Mouse (Mus musculus): ENCODE data around the gene Eaf2. TPM values are rescaled to one million over a fixed set of nuclear protein-coding genes. Genes with fewer than 3 reads are reported as not detected.

Gene Eaf2
- polyA plus RNA-seq, 1 experiment = 3.1 TPM

DNA sequence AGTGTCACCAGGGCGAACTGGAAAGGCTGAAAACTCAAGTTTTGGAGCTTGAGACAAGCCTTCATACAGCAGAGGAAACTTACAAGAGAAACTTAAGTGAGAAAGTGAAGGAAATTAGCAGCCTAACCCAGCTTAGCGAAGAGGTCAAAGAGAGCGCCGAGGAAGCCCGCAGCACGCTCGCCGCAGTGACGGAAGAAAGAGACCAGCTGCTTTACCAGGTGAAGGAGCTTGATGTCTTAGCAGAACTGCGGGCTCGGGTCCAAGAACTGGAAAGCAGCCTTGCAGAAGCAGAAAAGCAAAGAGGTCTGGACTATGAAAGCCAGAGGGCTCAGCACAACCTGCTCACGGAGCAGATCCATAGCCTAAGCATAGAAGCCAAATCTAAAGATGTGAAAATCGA, 37.5 kb upstream of the Eaf2 start:
- Histone ChIP-seq H3K4me1 (ENCODE audit: control insufficient read depth, insufficient read depth, low read length) (no peaks in the 10 kb centered on the region), H3K27ac (ENCODE audit: insufficient read depth, low read length) (no peak overlapping the region), H3K27me3 (ENCODE audit: control insufficient read depth, insufficient read depth, low read length) (no peaks in the 10 kb centered on the region), H3K4me3 (replicated peaks; ENCODE audit: insufficient read depth, low read depth, low read length) (no peak overlapping the region)
- no peak for DNase-seq
- no peak for TF ChIP-seq POLR2A (IDR thresholded peaks at IDR 0.05; ENCODE audit: borderline replicate concordance, insufficient read depth, low read length)
- no peak for TF ChIP-seq CTCF (IDR thresholded peaks at IDR 0.05; ENCODE audit: borderline replicate concordance, insufficient read depth, low read depth, low read length)
- 91% methylated on average over 13 of the region's 13 CpGs for WGBS

DNA sequence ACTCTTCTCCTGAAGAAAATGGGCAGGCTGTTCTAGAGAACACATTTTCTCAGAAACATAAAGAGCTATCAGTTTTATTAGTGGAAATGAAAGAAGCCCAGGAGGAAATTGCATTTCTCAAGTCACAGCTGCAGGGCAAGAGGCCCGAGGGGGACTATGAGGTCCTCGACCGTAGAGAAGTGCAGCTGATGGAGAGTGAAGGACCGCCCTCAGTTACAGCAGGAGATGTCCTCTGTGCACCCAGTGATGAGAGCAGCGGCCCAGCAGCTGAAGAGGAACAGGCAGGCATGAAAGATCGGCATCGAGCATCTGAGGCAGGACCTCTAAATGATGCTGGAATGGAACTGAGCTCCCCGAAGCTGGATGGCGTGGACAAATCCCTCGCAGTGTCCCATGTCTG, 37.1 kb upstream of the Eaf2 start:
- H3K27me3 ChIP-seq (ENCODE audit: control insufficient read depth, insufficient read depth, low read length) = no peaks in the 10 kb centered on the region
- no peak overlapping the region for H3K4me3 ChIP-seq (replicated peaks; ENCODE audit: insufficient read depth, low read depth, low read length)
- no peak for TF ChIP-seq POLR2A (IDR thresholded peaks at IDR 0.05; ENCODE audit: borderline replicate concordance, insufficient read depth, low read length)
- TF ChIP-seq CTCF (IDR thresholded peaks at IDR 0.05; ENCODE audit: borderline replicate concordance, insufficient read depth, low read depth, low read length) = no peak
- no peak overlapping the region for H3K27ac ChIP-seq (ENCODE audit: insufficient read depth, low read length)
- H3K4me1 ChIP-seq (ENCODE audit: control insufficient read depth, insufficient read depth, low read length) = no peaks in the 10 kb centered on the region
- 88% methylated on average over 10 of the region's 10 CpGs for whole genome bisulfite sequencing
- no peak for DNase-seq

DNA sequence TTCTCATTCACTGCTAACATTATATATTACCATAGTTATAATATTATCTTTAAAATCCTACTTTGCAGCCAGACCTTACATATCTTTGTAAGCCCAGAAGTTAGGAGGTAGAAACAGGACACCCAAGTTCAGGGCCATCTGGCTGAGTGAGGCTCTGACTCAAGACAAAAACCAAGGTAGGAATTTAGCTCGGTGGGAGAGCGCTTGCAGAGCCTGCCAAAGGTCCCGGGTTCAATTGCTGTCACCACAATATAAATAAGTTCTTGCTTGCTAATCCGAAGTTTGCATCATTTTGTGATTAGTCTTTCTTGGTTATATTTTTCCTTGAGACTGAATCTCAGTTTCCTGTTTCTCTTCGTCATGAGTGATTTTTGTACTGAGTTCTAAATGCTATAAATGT, 28.4 kb upstream of the Eaf2 start:
- Histone ChIP-seq H3K4me1 (ENCODE audit: control insufficient read depth, insufficient read depth, low read length) (no peaks in the 10 kb centered on the region), H3K27me3 (ENCODE audit: control insufficient read depth, insufficient read depth, low read length) (no peaks in the 10 kb centered on the region), H3K27ac (ENCODE audit: insufficient read depth, low read length) (no peak overlapping the region), H3K4me3 (replicated peaks; ENCODE audit: insufficient read depth, low read depth, low read length) (no peak overlapping the region)
- WGBS = 89% methylated on average over 5 of the region's 5 CpGs
- no peak for DNase-seq
- TF ChIP-seq POLR2A (IDR thresholded peaks at IDR 0.05; ENCODE audit: borderline replicate concordance, insufficient read depth, low read length) (no peak), CTCF (IDR thresholded peaks at IDR 0.05; ENCODE audit: borderline replicate concordance, insufficient read depth, low read depth, low read length) (no peak)

DNA sequence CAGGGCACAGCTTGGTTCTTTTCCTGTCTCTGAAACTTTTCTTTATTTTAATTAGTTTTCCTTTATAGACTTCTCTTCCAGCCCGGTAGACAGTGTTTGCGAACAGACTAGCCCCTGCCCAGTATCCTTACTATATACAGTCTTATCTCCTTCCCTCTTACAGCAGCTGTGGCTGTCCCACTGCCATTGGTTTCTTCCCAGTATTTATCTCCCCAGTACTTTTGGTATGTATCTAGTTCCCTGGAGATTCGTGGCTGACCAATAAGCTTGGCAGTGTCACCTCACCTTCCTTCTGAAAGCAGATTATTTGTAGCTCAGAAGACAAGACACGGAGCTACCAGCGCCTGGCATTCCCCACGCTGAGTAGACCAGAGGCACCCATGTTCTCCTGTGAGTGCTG, 21.9 kb upstream of the Eaf2 start:
- H3K27ac ChIP-seq (ENCODE audit: insufficient read depth, low read length) = no peak overlapping the region
- TF ChIP-seq POLR2A (IDR thresholded peaks at IDR 0.05; ENCODE audit: borderline replicate concordance, insufficient read depth, low read length) = no peak
- no peak for TF ChIP-seq CTCF (IDR thresholded peaks at IDR 0.05; ENCODE audit: borderline replicate concordance, insufficient read depth, low read depth, low read length)
- DNase-seq = no peak
- H3K27me3 ChIP-seq (ENCODE audit: control insufficient read depth, insufficient read depth, low read length) = no peaks in the 10 kb centered on the region
- 97% methylated on average over 6 of the region's 6 CpGs for WGBS
- no peaks in the 10 kb centered on the region for H3K4me1 ChIP-seq (ENCODE audit: control insufficient read depth, insufficient read depth, low read length)
- no peak overlapping the region for H3K4me3 ChIP-seq (replicated peaks; ENCODE audit: insufficient read depth, low read depth, low read length)

DNA sequence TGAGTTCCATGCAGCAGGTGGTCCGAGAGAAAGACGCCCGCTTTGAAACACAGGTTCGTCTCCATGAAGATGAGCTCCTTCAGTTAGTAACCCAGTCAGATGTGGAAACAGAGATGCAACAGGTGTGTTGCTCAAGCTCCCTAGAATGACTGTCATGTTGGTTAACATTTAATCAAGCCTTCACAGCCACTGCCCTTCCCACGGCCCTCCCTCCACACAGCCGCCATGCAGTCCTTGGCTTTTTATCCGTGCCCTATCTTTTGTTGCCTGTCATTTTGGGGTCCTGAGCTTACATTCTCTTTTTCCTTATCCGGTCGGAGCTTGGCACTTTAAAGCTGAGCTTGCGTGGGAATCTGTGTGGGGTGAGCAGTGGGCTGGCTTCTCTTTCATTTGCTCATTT, 18.5 kb upstream of the Eaf2 start:
- DNase-seq = no peak
- Histone ChIP-seq H3K27me3 (ENCODE audit: control insufficient read depth, insufficient read depth, low read length) (no peaks in the 10 kb centered on the region), H3K4me1 (ENCODE audit: control insufficient read depth, insufficient read depth, low read length) (no peaks in the 10 kb centered on the region), H3K4me3 (replicated peaks; ENCODE audit: insufficient read depth, low read depth, low read length) (no peak overlapping the region), H3K27ac (ENCODE audit: insufficient read depth, low read length) (no peak overlapping the region)
- 91% methylated on average over 10 of the region's 10 CpGs for WGBS
- no peak for TF ChIP-seq CTCF (IDR thresholded peaks at IDR 0.05; ENCODE audit: borderline replicate concordance, insufficient read depth, low read depth, low read length)
- no peak for TF ChIP-seq POLR2A (IDR thresholded peaks at IDR 0.05; ENCODE audit: borderline replicate concordance, insufficient read depth, low read length)

DNA sequence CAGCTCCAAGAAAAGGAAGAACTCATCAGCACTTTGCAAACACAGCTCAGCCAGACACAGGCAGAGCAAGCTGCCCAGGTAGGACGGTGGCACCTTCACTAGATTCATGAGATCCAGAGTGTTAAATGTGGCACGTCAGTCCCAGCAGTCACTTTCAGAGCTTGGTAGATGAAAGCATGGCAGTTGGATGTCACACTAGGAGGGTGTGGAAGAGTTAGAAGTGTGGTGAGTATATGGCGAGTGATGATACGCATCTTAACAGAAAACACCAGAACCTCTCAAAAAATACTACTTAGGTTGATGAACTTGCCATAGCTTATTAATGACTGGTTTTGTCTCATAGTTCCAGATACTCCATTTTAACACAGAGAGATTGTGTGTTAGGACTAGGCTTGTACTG, 16.6 kb upstream of the Eaf2 start:
- H3K27ac ChIP-seq (ENCODE audit: insufficient read depth, low read length) = no peak overlapping the region
- WGBS = 96% methylated on average over 4 of the region's 4 CpGs
- DNase-seq = no peak
- TF ChIP-seq CTCF (IDR thresholded peaks at IDR 0.05; ENCODE audit: borderline replicate concordance, insufficient read depth, low read depth, low read length) (no peak), POLR2A (IDR thresholded peaks at IDR 0.05; ENCODE audit: borderline replicate concordance, insufficient read depth, low read length) (no peak)
- H3K4me3 ChIP-seq (replicated peaks; ENCODE audit: insufficient read depth, low read depth, low read length) = no peak overlapping the region
- H3K27me3 ChIP-seq (ENCODE audit: control insufficient read depth, insufficient read depth, low read length) = no peaks in the 10 kb centered on the region
- peaks cover 2% of the 10 kb centered on the region; the same call in 1 of the 2 replicates for H3K4me1 ChIP-seq (ENCODE audit: control insufficient read depth, insufficient read depth, low read length)

DNA sequence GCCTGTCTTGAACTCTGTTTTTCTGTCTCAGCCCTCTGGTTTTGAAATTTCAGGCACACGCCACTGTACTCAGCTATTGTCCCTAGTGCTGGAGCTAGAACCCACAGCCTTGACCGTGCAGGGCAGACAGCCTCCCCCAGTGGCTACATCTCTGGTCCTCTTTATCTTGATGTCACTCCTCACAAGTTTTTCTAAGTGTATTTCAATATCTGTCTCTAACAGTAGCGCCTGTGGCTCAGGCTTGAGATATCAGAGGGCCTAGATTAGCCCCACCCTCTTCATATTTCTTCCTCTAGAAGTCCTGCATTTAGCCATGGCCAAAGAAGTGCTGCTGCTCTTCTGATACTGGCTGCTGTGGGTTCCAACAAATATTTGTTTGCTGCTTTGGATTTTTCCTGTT, 15.8 kb upstream of the Eaf2 start:
- WGBS = 96% methylated on average over 3 of the region's 3 CpGs
- H3K4me3 ChIP-seq (replicated peaks; ENCODE audit: insufficient read depth, low read depth, low read length) = no peak overlapping the region
- no peaks in the 10 kb centered on the region for H3K27me3 ChIP-seq (ENCODE audit: control insufficient read depth, insufficient read depth, low read length)
- no peak for TF ChIP-seq CTCF (IDR thresholded peaks at IDR 0.05; ENCODE audit: borderline replicate concordance, insufficient read depth, low read depth, low read length)
- no peak for TF ChIP-seq POLR2A (IDR thresholded peaks at IDR 0.05; ENCODE audit: borderline replicate concordance, insufficient read depth, low read length)
- peaks cover 2% of the 10 kb centered on the region; the same call in 1 of the 2 replicates for H3K4me1 ChIP-seq (ENCODE audit: control insufficient read depth, insufficient read depth, low read length)
- H3K27ac ChIP-seq (ENCODE audit: insufficient read depth, low read length) = no peak overlapping the region
- DNase-seq = no peak

DNA sequence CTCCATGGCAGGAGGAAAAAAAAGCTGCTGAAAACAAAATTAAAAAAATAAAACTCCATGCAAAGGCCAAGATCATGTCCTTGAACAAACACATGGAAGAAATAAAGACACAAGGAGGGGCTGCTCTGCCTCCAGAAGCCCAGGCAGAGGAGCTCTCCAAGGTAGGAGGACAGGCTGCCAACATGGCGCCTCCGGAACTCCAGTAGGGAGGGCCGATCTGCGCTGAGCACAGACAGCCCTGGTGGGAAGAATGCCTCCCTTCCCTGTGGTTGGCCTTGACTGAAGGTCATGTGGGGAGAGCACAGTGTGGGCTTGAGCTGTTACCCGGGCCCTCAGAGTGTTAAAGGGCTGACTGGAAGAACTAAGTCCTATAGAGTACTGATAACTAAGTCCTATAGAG, 12.7 kb upstream of the Eaf2 start:
- TF ChIP-seq POLR2A (IDR thresholded peaks at IDR 0.05; ENCODE audit: borderline replicate concordance, insufficient read depth, low read length) = no peak
- TF ChIP-seq CTCF (IDR thresholded peaks at IDR 0.05; ENCODE audit: borderline replicate concordance, insufficient read depth, low read depth, low read length) = no peak
- Histone ChIP-seq H3K27ac (ENCODE audit: insufficient read depth, low read length) (no peak overlapping the region), H3K4me3 (replicated peaks; ENCODE audit: insufficient read depth, low read depth, low read length) (no peak overlapping the region), H3K4me1 (ENCODE audit: control insufficient read depth, insufficient read depth, low read length) (peaks cover 9% of the 10 kb centered on the region), H3K27me3 (ENCODE audit: control insufficient read depth, insufficient read depth, low read length) (no peaks in the 10 kb centered on the region)
- no peak for DNase-seq
- 36% methylated on average over 5 of the region's 5 CpGs for WGBS
